Mouse (Mus musculus) embryo, embryonic 10.5 days (tissue): ENCODE results near the gene Cd99l2.
"Not testable (repeated sequence)": the region's sequence is repeated elsewhere in the genome, so short reads cannot be mapped to it uniquely, and the experiment has no call there.

Experiments
- DNase-seq: peaks from one replicate; pipeline ENCODE4 v3.0.0-alpha.2; 2015; ENCODE audit warnings: low spot score

The Cd99l2 gene

DNA sequence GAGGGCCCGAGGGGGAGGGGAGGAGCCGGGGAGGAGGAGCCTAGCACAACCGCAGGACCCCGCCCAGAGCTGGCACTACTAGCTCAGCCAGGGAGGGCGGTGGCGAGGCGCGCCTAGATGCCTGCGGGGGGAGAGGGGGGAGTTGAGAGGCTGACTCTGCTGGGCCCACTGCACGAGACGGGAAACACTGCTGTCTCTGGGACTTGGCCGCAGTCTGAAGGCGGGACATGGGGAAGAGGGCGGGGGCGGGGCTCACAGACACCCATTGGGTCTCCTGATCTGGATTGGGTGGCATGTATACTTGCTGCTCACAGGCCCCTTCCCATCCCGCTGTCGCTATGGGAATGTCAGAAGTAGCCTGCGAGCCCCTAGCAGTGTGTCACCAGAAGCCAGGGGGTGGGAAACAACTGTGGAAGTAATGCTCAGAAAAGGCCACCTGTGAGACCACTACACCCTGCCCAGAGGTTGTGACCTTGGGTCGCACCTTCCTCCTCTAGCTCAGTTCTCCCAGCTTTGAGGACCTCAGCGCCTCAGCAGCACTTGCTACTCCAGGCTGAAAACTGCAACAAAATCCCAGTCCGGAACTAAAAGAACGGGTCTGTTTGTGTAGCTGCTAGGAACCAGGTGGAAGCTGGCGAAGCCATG is at the start of gene Cd99l2:
Cd99l2 (minus strand) TSS at position 216 of the 645 bp plus-strand sequence.
- peak; percentile 85 for DNase-seq

DNA sequence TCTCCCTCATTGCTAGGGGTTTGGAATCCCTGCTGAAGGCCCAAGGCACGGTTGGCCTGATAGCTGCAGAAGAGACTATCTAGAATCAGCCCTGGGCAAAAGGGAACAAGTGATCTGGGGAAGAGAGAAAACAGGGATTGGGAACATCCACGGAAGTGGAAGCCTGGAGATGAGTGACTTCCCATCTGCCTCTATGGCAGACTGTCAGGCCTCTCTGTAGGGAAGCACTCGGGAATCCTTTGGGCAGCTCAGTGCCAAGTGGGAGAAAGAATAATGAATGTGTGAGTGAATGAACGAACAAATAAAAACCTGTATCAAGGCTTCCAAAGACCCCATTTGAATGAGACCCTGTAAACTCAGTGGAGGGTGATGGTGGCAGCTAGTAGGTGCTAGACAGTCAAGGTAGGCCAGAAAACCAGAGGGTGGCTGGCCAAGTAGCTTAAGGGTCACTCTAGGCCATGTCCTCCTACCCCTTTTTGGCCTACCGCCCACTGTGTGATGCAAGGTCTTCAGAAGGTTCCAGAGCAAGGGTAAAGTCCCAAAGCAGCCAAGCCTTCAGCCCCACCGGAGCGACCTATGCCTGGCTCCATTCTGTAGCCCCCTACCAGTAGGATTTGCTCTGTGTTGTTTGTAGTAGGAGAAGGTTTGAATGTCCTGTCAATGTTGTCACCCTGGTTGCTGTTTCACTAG is 48.3 kb upstream of the Cd99l2 start:
- no peak for DNase-seq

DNA sequence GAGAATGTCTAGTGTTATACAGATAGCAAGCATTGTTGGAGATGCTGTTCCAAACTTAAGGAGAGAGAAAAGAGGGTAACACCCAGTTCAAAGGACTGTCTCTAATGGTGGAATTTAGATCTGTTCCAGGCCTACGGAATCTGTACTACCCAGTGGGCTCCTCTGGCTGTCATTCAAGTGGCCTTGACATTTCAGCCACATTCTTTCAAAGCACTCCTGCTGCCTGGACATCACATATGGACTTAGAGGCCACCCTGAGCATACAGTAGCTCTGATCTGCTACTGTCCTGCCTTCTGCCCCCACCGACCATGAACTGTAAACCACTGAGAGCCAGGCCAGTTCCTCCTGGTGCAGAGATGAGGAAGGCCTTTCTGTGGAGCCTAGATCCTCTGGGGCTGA is 45.1 kb upstream of the Cd99l2 start:
- no peak for DNase-seq

GRCm38 (mm10) chrX:71534102-71534501 is 41.5 kb upstream of the Cd99l2 start:
- DNase-seq = no peak

- DNase-seq = no peak
These were observed 40.0 kb upstream of the Cd99l2 start for GRCm38 (mm10) chrX:71532635-71533034.

- DNase-seq = no peak
These were observed 36.0 kb upstream of the Cd99l2 start for GRCm38 (mm10) chrX:71528646-71529045.

DNA sequence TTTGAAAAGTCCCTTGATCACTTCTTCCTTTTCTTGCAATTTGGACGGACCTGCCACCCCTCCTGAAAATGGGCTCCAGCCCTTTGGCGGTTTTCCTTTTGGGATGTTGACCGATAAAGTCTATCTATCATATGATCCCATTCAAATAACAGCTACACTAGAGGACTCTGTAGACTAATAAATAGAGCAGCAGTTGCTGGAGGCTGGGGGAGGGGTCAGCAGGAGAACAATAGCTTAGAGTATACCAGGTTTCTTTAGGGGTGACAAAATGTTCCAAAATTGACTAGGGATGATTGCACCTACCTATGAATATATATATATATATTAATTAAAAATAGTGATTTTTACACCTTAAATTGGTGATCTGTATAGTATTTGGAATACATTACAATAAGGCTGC is 35.5 kb upstream of the Cd99l2 start:
- no peak for DNase-seq

DNA sequence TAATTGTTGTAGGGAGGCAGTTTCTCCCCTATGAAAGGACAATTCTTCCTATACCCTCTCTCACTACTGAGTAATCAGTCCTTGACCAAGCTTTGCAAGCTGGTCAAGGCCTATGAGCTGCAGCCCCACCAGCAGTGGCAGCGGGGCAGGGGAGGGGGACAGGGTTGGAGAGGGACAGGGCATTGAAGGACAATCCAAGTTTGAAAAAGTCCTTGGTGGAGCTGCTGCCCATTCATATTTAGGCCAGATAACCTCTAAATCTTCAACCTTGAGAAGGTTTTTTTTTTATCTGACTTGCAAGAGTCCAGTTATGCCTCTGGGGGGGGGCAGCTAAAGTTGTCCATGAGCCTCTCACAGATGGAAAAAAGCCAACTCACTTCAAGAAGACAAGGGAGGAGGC is 34.8 kb upstream of the Cd99l2 start:
- DNase-seq = no peak

DNA sequence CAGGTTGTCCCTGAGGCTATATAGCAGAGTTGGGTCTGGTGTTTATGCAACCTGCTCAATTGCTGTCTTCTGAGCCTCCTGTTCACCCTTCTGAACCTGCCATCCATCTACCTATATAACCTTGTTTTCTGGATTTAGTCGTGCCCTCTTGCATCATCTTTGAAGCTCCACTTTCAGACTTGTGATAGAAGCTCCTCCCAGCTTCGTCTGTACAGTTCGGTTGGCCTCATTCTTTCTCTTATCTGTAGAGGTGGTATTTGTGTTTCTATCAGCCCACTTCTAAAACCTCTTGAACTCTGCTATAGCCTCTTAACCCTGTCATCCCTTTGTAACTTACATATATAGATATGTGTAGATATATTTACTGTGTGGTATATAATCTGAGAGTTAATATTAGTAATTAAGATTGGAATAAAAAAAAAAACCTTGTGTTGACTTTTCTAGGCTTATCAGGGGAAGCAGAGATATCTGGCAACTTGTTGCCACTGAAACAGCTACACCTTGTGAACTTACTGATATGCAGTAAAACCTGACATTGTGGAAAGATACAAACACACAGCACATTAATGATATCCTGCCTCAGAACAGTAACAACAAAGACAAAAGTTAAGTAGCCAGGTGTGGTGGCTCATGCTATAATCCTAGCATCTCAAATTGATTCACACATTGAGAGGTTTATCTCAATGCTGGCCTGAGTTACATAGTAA is 33.1 kb upstream of the Cd99l2 start:
- no peak for DNase-seq

DNA sequence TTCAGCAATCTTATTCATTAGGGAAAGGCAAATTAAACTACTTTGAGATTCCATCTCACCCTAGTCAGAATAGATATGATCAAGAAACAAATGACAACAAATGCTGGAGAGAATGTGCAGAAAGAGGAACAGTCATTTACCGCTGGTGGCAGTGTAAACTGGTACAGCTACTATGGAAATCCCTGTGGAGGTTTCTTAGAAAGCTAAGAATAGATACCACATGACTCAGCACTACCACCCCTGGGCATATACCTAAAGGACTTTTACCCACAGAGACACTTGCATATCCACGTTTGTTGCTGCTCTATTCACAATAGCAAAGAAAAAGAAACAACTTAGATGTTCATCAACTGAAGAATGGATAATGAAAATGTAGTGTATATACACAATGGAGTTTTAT is 31.7 kb upstream of the Cd99l2 start:
- no peak for DNase-seq

GRCm38 (mm10) chrX:71522889-71523288 is 30.2 kb upstream of the Cd99l2 start:
- DNase-seq = no peak

DNA sequence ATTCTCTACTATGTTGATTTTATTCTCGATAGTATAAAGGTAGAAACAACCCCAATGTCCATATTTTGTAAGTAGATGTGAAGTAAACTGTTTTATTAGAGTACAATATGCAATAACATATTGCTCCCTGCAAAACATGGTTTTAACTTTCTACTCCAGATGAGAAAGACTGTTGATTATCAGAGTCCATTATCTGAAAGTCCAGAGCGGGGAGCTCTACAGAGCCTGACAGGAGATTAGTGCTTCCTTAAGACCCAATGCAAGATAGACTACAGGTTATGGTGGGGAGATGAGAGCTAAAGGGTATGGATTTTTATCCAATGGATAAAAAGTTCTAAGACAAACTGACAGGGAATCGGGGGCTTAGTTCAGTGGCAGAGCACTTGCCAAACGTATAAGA is 26.6 kb upstream of the Cd99l2 start:
- no peak for DNase-seq

DNA sequence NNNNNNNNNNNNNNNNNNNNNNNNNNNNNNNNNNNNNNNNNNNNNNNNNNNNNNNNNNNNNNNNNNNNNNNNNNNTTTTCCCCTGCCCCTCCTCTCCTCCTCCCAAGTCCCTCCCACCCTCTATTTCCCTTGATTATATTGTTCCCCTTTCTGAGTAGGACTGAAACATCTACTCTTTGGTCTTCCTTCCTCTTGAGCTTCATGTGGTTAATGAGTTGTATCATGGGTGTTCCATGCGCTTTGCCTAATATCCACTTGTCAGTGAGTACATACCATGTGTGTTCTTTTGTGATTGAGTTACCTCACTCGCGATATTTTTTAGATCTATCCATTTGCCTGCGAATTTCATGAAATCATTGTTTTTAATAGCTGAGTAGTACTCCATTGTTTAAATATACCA is 13.9 kb upstream of the Cd99l2 start:
- not testable (repeated sequence) for DNase-seq

DNA sequence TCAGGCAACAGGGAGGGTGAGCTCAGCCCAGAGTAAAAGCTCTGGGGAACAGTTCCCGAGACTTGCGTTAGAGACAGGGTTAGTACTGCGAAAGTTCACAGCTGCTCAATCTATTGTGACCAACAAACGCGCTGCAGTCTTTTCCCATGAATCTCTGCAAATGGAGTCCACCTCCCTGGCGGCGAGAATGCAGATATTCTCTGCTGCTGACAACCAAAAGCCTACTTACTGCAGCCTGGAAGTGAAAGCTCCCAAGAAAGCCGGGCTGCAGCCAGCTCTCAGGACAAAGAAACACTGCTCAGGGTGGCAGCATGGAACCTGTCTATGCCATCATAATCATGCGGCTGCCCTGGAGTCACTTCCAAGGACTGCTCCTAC is 619 bp upstream of the Cd99l2 start:
- peak; percentile 61 for DNase-seq

- DNase-seq = no peak
These were observed 567 bp downstream of the Cd99l2 start for GRCm38 (mm10) chrX:71491931-71492633.

DNA sequence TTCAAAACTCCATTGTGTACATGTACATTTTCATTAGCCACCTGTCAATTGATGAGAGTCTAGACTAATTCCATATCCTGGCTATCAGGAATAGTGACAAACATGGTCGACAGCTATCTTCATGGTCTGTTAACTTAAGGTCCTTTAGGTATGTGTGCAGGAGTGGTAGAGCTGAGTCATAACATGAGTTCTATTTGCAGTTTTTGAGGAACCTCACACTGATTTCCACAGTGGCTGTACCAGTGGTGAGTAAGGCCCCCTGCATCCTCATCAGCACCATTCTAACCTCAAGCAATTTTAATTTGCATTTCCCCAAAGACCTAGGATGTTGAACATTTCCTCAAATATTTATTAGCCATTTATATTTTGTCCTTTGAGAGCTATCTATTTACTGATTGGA is 3.3 kb downstream of the Cd99l2 start:
- no peak for DNase-seq

DNA sequence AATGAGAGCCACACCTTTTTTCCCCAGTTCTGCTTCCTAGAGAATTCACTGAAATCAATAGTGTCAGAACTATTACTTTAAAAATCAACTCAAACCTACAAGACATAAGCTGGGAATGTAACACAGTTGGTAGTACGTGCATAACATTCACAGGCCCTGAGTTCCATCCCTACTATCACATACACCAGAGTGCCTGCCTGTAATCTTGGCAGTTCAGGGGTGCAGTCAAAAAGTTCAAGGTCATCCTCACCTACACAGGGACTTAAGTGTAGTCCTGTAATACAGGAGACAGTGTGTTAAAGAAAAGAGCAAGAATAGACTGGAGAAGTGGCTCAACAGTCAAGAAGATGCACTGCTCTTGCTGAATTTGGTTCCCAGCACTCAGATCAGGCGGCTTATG is 10.4 kb downstream of the Cd99l2 start:
- DNase-seq = no peak

DNA sequence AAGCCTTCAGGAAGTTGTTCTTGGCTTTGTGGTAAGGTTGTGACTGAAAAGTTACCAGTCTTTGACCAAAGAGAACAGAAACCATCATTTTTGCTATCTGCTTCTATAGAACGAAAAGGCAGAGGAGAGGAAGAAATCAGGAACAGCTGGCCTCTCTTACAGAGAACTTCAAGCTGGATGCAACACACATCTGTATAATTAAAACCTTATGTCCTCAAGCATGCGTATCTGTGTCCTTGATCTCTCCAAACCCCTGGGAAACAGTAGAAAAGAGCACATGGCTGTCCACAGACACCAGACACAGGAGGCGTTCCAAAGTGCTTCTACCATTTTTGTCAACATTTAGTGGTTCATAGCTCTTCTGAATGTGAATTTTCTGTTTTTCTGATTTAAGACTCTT is 16.7 kb downstream of the Cd99l2 start:
- DNase-seq = peak; percentile 28

- DNase-seq = no peak
These were observed 17.2 kb downstream of the Cd99l2 start for GRCm38 (mm10) chrX:71475497-71475896.

GRCm38 (mm10) chrX:71475084-71475483 is 17.6 kb downstream of the Cd99l2 start:
- DNase-seq = no peak

DNA sequence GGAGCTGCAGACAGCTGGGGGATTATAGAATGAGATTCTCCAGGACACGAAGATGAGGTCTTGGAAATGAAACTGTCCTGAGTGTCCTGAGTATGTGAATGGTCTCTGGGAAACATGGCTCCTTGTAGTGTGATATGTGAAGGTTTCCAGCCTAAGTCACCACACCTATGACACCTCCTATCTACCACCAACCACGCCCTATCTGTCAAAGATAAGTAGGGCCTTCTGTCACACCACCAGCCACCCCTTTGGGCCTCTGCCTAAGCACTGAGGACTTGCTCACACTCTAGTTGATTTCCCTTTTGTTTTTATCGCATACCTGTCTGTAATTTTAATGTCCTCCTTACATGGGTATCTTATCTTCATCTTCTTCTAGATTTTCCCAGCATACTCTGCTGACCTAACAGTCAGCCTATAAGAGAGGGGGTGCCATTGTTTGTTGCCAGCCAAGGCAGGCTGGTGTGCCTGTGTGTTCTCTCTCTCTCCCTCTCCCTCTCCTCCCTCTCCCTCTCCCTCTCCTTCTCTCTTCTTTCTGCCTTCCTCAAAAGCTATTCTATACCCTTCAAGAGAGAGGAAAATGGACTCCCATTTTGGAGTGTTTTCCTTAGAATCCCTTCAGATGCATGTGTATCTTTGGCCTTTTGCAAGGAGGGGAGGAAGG is 18.2 kb downstream of the Cd99l2 start:
- DNase-seq = no peak

GRCm38 (mm10) chrX:71468639-71469295 is 23.9 kb downstream of the Cd99l2 start:
- no peak for DNase-seq
